Mouse (Mus musculus) ovary, postnatal 36 days (tissue): Measurements from ENCODE around the gene Clec16a.
A peak's percentile ranks its signal among the peaks of the same experiment; 100 is the strongest.

ENCODE experiments used
- DNase-seq: peaks from one replicate; pipeline ENCODE4 v3.0.0; 2022; ENCODE audit warnings: low spot score, mixed read lengths

The Clec16a gene

GRCm38 (mm10) chr16:10544995-10545622 lies at the start of gene Clec16a:
Gene Clec16a (plus strand): TSS chr16:10545339.
- DNase-seq = peak; percentile 95

- DNase-seq = no peak
Measured at GRCm38 (mm10) chr16:10495824-10496298, 49.3 kb upstream of the Clec16a start.

- no peak for DNase-seq
Measured at GRCm38 (mm10) chr16:10498096-10498602, 47.0 kb upstream of the Clec16a start.

- no peak for DNase-seq
Measured at GRCm38 (mm10) chr16:10499122-10499521, 46.0 kb upstream of the Clec16a start.

- DNase-seq = peak; percentile 64
Measured at GRCm38 (mm10) chr16:10501865-10502264, 43.3 kb upstream of the Clec16a start.

- no peak for DNase-seq
Measured at GRCm38 (mm10) chr16:10503058-10503457, 42.1 kb upstream of the Clec16a start.

GRCm38 (mm10) chr16:10507445-10507844 lies 37.7 kb upstream of the Clec16a start:
- DNase-seq = no peak

GRCm38 (mm10) chr16:10508691-10509090 lies 36.4 kb upstream of the Clec16a start:
- DNase-seq = no peak

GRCm38 (mm10) chr16:10510477-10511133 lies 34.5 kb upstream of the Clec16a start:
- no peak for DNase-seq

GRCm38 (mm10) chr16:10511134-10511520 lies 34.0 kb upstream of the Clec16a start:
- DNase-seq = no peak

- no peak for DNase-seq
Measured at GRCm38 (mm10) chr16:10515953-10516572, 29.1 kb upstream of the Clec16a start.

GRCm38 (mm10) chr16:10518030-10518429 lies 27.1 kb upstream of the Clec16a start:
- no peak for DNase-seq

- peak; percentile 62 for DNase-seq
Measured at GRCm38 (mm10) chr16:10520908-10521614, 24.1 kb upstream of the Clec16a start.

GRCm38 (mm10) chr16:10522811-10523210 lies 22.3 kb upstream of the Clec16a start:
- DNase-seq = peak; percentile 59

GRCm38 (mm10) chr16:10523650-10524049 lies 21.5 kb upstream of the Clec16a start:
- DNase-seq = no peak

GRCm38 (mm10) chr16:10524866-10525609 lies 20.1 kb upstream of the Clec16a start:
- DNase-seq = no peak

- DNase-seq = no peak
Measured at GRCm38 (mm10) chr16:10525610-10525980, 19.5 kb upstream of the Clec16a start.

GRCm38 (mm10) chr16:10527046-10527644 lies 18.0 kb upstream of the Clec16a start:
- DNase-seq = no peak

GRCm38 (mm10) chr16:10528382-10528781 lies 16.8 kb upstream of the Clec16a start:
- no peak for DNase-seq

GRCm38 (mm10) chr16:10530179-10530578 lies 15.0 kb upstream of the Clec16a start:
- DNase-seq = no peak

- no peak for DNase-seq
Measured at GRCm38 (mm10) chr16:10533781-10534180, 11.4 kb upstream of the Clec16a start.
